Mouse (Mus musculus) limb, embryonic 15.5 days (tissue): ENCODE measurements around the gene Lingo3. TPM values are rescaled to one million over a fixed set of nuclear protein-coding genes. Genes with fewer than 3 reads are reported as not detected.
A peak's percentile ranks its signal among the peaks of the same experiment; 100 is the strongest.

Experiments
- ATAC-seq: fragments of 200-750 bp; cut with Nextera tagmentation; 2 replicates; pipeline ENCODE4 v1.8.0; 2017; ENCODE audit warnings: low read depth, moderate TSS enrichment; ENCODE audit not compliant: insufficient number of reproducible peaks, low FRiP score, low TSS enrichment
- H3K27ac ChIP-seq: fragments of 300-500 bp; sonication (generic); 2 replicates; pipeline ENCODE4 v1.5.1; 2015; ENCODE audit warnings: moderate library complexity, mild to moderate bottlenecking, inconsistent platforms
- H3K27me3 ChIP-seq: fragments of 300-500 bp; sonication (generic); 2 replicates; pipeline ENCODE4 v1.6.1; 2015; ENCODE audit warnings: inconsistent platforms
- H3K36me3 ChIP-seq: fragments of 300-500 bp; sonication (generic); 2 replicates; pipeline ENCODE4 v1.6.1; 2015; ENCODE audit warnings: inconsistent platforms
- H3K4me1 ChIP-seq: fragments of 300-500 bp; sonication (generic); 2 replicates; pipeline ENCODE4 v1.6.1; 2015; ENCODE audit warnings: inconsistent platforms
- H3K4me2 ChIP-seq: fragments of 300-500 bp; sonication (generic); 2 replicates; pipeline ENCODE4 v1.6.1; 2015; ENCODE audit warnings: mild to moderate bottlenecking, inconsistent platforms
- H3K4me3 ChIP-seq: fragments of 300-500 bp; sonication (generic); 2 replicates; pipeline ENCODE4 v1.5.1; 2015; ENCODE audit warnings: mild to moderate bottlenecking, inconsistent platforms
- H3K9ac ChIP-seq: fragments of 300-500 bp; sonication (generic); 2 replicates; pipeline ENCODE4 v1.6.1; 2015; ENCODE audit warnings: inconsistent platforms
- H3K9me3 ChIP-seq: fragments of 300-500 bp; sonication (generic); 2 replicates; pipeline ENCODE4 v1.6.1; 2016; ENCODE audit warnings: inconsistent platforms
- WGBS: fragments of 180-500 bp; shearing (Covaris S2); methylation state at CpG from one replicate; pipeline ENCODE4 v1.1.7; 2015; 5-methylcytosine and 5-hydroxymethylcytosine counted together
- polyA plus RNA-seq: library from polyadenylated mRNA; unstranded; fragments of >200 nt; fragmentation: Nextera tagmentation; extraction: Ambion mirVana; gene quantifications from 2 replicates; pipeline ENCODE4 v1.2.1, GENCODE M21; 2015

Lingo3 gene
- polyA plus RNA-seq = 0.86 and 0.92 TPM in 2 replicates

DNA sequence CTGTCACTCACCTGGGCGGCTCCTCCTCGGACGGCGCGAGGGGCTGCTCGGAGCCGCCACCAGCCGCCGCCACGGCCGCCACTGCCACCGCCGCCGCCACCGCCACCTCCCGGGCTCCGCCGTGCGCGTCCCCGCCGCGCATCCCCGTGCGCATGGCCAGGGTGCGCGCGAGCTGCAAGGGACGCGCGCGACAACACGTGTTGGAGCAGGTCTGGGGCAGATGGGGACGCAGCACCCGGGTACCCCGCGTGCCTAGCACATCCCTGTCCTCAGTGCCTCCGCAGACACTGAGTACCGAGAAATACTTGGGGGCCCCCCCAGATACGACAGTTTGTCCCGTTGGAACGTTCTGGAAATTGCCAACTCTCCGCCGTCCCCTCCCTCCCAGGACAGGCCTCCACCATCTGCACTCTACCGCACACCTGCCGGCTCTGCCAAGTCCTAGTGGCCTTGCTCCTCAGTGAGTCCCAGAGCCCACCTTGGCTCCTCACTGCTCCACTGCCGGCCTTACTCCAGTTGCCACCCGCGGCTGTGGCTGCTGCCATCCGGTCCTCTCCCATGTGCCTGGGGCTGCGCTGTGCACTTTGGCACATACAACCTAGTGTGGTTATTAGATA, at the start of gene Lingo3:
Gene Lingo3 (minus strand): TSS at position 109 of the 617 bp plus-strand sequence.
- Histone ChIP-seq H3K9ac (peak within 1 kb of the TSS; percentile 42), H3K4me1 (peaks cover 16% of the 10 kb centered on the region), H3K27me3 (peaks cover 65% of the 10 kb centered on the region), H3K27ac (no peak within 1 kb of the TSS), H3K9me3 (no peaks in the 10 kb centered on the region), H3K4me3 (peak within 1 kb of the TSS; percentile 47), H3K36me3 (no peaks in the 10 kb centered on the region), H3K4me2 (peak within 1 kb of the TSS; percentile 87)
- 4% methylated on average over 51 of the region's 51 CpGs for WGBS
- no peak for ATAC-seq

DNA sequence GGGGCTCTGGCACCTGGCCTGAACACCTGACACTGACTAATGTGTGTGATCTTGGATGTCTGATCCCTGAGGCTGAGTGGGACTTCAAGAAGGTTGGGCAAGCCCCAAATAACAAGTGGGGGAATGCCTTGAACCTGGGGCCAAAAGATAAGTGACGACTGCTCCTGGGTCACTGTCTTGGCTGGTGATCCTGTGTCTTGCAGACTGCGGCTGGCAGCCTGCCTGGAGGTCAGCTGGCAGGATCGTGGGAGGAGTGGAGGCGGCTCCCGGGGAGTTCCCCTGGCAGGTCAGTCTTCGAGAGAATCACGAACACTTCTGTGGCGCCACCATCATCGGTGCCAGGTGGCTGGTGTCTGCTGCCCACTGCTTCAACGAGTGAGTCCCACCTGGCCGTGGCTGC, 43.3 kb upstream of the Lingo3 start:
- Histone ChIP-seq H3K9me3 (no peaks in the 10 kb centered on the region), H3K36me3 (no peaks in the 10 kb centered on the region), H3K27me3 (peaks cover 29% of the 10 kb centered on the region), H3K27ac (no peak overlapping the region), H3K4me2 (no peak overlapping the region), H3K9ac (no peak overlapping the region), H3K4me3 (no peak overlapping the region), H3K4me1 (no peaks in the 10 kb centered on the region)
- ATAC-seq = no peak
- WGBS = 67% methylated on average over 11 of the region's 11 CpGs

DNA sequence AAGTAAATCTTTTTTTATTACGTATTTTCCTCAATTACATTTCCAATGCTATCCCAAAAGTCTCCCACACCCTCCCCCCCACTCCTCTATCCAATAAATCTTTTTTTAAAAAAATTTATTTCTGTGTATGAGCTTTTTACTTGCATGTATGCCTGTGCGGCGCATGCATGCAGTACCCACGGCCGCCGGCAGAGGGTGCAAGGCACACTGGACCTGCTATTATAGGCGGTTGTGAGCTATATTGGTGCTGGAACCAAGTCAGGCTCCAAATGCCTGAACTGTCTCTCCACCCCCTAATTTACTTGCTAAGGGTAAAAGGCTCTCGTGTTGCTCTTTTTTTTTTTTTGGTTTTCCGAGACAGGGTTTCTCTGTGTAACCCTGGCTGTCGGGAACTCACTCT, 37.5 kb upstream of the Lingo3 start:
- no peak overlapping the region for H3K4me2 ChIP-seq
- H3K9me3 ChIP-seq = no peaks in the 10 kb centered on the region
- H3K4me1 ChIP-seq = no peaks in the 10 kb centered on the region
- H3K27ac ChIP-seq = no peak overlapping the region
- H3K36me3 ChIP-seq = no peaks in the 10 kb centered on the region
- no peak overlapping the region for H3K4me3 ChIP-seq
- 0 out of 2 replicates have a peak, but pooled peaks cover 6% of the 10 kb centered on the region for H3K27me3 ChIP-seq
- no peak for ATAC-seq
- 26% methylated on average over 10 of the region's 10 CpGs for WGBS
- no peak overlapping the region for H3K9ac ChIP-seq

DNA sequence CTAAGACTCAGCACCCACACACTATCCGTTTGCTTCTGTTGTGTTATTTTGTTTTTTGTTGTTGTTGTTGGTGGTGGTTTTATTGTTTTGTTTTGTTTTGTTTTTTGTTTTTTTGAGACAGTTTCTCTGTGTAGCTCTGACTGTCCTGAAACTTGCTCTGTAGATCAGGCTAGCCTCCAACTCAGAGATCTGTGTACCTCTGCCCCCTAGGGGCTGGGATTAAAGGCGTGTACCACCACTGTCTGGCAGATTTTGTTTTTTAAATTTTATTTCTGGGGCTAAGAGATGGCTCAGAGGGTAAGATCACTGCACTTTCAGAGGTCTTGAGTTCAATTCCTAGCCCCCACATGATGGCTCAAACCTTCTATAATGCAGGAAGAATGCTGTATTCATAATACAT, 37.1 kb upstream of the Lingo3 start:
- Histone ChIP-seq H3K4me1 (no peaks in the 10 kb centered on the region), H3K36me3 (no peaks in the 10 kb centered on the region), H3K9me3 (no peaks in the 10 kb centered on the region), H3K27ac (no peak overlapping the region), H3K9ac (no peak overlapping the region), H3K4me3 (no peak overlapping the region), H3K27me3 (0 out of 2 replicates have a peak, but pooled peaks cover 6% of the 10 kb centered on the region), H3K4me2 (no peak overlapping the region)
- 66% methylated on average over 2 of the region's 2 CpGs for WGBS
- ATAC-seq = no peak

DNA sequence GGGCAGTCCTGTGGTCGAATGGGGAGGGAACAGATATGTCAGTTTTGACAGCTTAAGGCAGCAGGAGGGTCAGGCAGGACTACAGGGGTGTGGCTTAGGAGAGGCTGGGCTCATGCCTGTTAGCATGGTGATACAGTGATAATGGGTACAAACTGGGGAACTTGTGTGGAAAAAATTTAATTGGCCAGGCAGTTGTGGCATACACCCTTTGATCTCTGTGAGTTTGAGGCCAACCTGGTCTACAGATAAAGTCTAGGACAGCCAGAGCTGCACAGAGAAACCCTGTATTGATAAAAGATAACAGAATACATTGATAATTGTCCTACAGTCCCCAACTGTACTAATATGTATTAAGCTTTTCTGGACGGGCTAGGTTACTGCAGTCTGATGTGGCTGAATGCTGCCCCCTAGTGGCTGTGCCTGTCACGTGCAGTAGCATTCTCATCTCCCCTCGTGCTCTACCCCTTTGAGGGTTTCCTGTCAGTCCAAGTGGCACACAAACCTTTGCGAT, 36.3 kb upstream of the Lingo3 start:
- Histone ChIP-seq H3K27me3 (0 out of 2 replicates have a peak, but pooled peaks cover 4% of the 10 kb centered on the region), H3K27ac (no peak overlapping the region), H3K4me2 (no peak overlapping the region), H3K36me3 (no peaks in the 10 kb centered on the region), H3K9me3 (no peaks in the 10 kb centered on the region), H3K4me1 (no peaks in the 10 kb centered on the region), H3K9ac (no peak overlapping the region), H3K4me3 (no peak overlapping the region)
- no peak for ATAC-seq
- 15% methylated on average over 5 of the region's 5 CpGs for WGBS

DNA sequence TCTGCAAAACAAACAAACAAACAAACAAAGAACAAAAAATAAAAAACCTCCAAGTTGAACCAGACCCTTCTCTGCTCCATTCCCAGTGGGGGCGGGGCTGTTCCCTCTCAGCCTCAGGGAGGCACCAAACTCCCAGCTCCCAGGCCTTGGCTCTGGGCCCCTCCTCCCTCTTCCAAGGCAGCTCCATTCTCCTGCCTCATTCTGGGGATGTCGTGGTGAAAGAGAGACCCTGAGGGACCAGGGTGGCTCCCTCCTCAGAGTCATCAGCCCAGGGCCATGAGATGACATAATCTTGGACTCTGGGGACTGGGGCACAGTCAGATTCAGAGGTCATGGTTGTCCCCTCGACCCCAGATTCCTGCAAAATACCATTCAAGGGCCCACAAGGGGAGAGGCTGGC, 32.8 kb upstream of the Lingo3 start:
- Histone ChIP-seq H3K27ac (no peak overlapping the region), H3K9ac (no peak overlapping the region), H3K4me3 (no peak overlapping the region), H3K4me2 (no peak overlapping the region), H3K4me1 (no peaks in the 10 kb centered on the region), H3K9me3 (no peaks in the 10 kb centered on the region), H3K27me3 (peaks cover 10% of the 10 kb centered on the region; the same call in 1 of the 2 replicates), H3K36me3 (no peaks in the 10 kb centered on the region)
- ATAC-seq = no peak
- 23% methylated on average over 3 of the region's 3 CpGs for WGBS

DNA sequence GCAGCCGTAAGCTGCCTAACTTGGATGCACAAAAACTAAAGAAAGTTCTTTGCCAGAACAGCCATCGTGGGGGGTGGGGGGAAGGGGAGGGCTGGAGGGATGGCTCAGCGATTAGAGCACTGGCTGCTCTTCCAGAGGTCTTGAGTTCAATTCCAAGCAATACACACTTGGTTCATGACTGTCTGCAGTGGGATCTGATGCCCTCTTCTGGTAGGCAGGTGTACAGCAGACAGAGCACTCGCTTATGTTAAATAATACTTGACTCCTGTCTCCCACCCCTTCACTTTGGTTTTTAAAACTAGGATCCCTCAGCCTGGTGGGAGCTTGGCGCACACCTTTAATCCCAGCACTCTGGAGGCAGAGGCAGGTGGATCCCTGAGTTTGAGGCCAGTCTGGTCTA, 32.2 kb upstream of the Lingo3 start:
- ATAC-seq = no peak

DNA sequence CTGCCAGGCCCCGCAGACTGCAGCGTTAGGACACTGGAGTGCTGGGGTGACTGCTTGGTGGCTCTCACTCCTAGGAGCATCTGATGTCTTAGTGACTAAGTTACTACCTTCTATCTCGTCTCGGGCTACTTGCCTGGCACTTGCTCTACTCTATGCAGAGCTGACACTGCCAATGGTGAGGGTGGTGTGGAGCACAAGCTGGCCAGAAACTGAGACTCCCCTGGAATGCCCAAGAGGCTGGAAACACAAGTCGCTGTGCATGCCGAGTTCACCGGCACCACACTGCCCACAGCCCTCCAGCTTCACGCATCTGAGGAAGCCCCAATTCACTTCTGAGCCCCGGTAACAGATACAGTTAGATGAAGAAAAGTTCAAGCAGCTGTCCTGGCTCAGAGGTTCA, 30.2 kb upstream of the Lingo3 start:
- no peak overlapping the region for H3K4me2 ChIP-seq
- no peaks in the 10 kb centered on the region for H3K36me3 ChIP-seq
- H3K9ac ChIP-seq = no peak overlapping the region
- no peaks in the 10 kb centered on the region for H3K4me1 ChIP-seq
- ATAC-seq = no peak
- no peaks in the 10 kb centered on the region for H3K9me3 ChIP-seq
- WGBS = 72% methylated on average over 9 of the region's 9 CpGs
- peaks cover 14% of the 10 kb centered on the region; the same call in 1 of the 2 replicates for H3K27me3 ChIP-seq
- H3K27ac ChIP-seq = no peak overlapping the region
- H3K4me3 ChIP-seq = no peak overlapping the region

More for the DNA sequence above, 32.2 kb upstream of the Lingo3 start:
- H3K9me3 ChIP-seq = no peaks in the 10 kb centered on the region
- no peaks in the 10 kb centered on the region for H3K36me3 ChIP-seq
- H3K27ac ChIP-seq = no peak overlapping the region
- H3K4me3 ChIP-seq = no peak overlapping the region
- no peak overlapping the region for H3K9ac ChIP-seq
- no peak overlapping the region for H3K4me2 ChIP-seq
- H3K4me1 ChIP-seq = no peaks in the 10 kb centered on the region
- H3K27me3 ChIP-seq = peaks cover 14% of the 10 kb centered on the region; the same call in 1 of the 2 replicates
- WGBS = 31% methylated on average over 5 of the region's 5 CpGs

DNA sequence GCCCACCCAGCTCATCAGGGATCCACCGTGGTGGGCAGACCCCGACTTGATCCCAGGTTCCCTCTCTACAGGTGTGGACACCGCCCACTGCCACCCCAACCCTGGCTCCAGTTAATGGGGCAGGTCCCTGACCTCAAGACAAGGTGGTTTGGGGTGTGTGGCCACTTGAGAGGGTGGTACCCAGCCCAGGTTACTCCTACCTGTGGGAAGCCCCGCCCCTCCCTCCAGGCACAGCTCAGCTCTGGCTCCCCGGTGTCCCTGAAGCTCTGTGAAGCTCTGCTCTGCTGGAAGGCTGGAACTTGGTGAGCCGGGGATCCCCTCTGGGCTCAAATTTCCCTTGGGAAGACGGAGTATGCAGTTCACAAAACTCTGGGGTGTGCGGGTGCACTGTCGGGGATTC, 27.7 kb upstream of the Lingo3 start, which contains the start of gene Tmprss9:
Gene Tmprss9 (plus strand): TSS at position 268 of the 400 bp plus-strand sequence.
- Histone ChIP-seq H3K4me3 (no peak within 1 kb of the TSS), H3K4me1 (no peaks in the 10 kb centered on the region), H3K27me3 (peaks cover 14% of the 10 kb centered on the region; the same call in 1 of the 2 replicates), H3K27ac (no peak within 1 kb of the TSS), H3K9me3 (no peaks in the 10 kb centered on the region), H3K36me3 (peaks cover 22% of the 10 kb centered on the region), H3K9ac (no peak within 1 kb of the TSS), H3K4me2 (no peak within 1 kb of the TSS)
- no peak for ATAC-seq
- 23% methylated on average over 9 of the region's 9 CpGs for WGBS

DNA sequence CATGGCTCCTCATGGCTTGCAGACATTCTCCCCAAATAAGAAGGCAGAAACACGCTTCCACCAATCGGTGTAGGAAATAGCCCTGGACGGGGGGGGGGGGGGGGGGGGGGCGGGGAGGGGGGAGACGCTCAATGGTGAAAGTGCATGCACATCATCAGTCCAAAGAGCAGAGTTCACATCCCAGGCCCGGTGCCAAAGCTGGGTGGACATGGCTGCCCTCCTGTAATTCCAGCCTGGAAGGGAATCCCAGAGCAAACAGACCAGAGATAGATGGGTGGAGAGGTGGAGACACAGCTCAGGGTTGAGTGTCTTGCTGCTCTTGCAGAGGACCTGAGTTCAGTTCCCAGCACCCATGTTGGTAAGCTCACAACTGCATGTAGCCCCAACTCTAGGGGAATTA, 27.2 kb upstream of the Lingo3 start:
- H3K9ac ChIP-seq = no peak overlapping the region
- H3K4me3 ChIP-seq = no peak overlapping the region
- ATAC-seq = no peak
- 67% methylated on average over 2 of the region's 6 CpGs for WGBS
- no peaks in the 10 kb centered on the region for H3K9me3 ChIP-seq
- no peak overlapping the region for H3K4me2 ChIP-seq
- H3K36me3 ChIP-seq = peaks cover 28% of the 10 kb centered on the region
- no peaks in the 10 kb centered on the region for H3K4me1 ChIP-seq
- peaks cover 14% of the 10 kb centered on the region; the same call in 1 of the 2 replicates for H3K27me3 ChIP-seq
- no peak overlapping the region for H3K27ac ChIP-seq

DNA sequence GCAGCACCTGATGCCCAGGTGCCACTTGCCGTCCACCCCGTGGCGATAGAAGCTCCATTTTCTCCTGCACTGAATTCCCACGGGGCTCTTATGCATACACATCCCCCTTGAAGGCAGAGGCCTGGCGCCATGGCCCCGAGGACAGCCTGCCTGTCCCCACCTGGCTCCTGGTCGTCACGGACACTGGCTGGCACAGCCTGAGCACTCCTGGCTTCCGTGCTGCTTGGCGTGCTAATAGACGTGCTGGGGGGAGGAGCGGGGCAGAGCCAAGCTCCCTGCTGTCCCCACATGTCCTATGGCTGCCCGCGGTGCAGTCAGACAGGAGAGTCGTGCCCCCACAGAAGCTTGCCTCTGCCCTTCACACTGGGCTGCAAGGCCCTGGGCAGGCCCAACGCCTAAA, 20.6 kb upstream of the Lingo3 start:
- Histone ChIP-seq H3K4me2 (no peak overlapping the region), H3K36me3 (peaks cover 75% of the 10 kb centered on the region), H3K4me1 (no peaks in the 10 kb centered on the region), H3K27me3 (no peaks in the 10 kb centered on the region), H3K9ac (no peak overlapping the region), H3K27ac (no peak overlapping the region), H3K9me3 (no peaks in the 10 kb centered on the region), H3K4me3 (no peak overlapping the region)
- no peak for ATAC-seq
- WGBS = 88% methylated on average over 16 of the region's 16 CpGs

DNA sequence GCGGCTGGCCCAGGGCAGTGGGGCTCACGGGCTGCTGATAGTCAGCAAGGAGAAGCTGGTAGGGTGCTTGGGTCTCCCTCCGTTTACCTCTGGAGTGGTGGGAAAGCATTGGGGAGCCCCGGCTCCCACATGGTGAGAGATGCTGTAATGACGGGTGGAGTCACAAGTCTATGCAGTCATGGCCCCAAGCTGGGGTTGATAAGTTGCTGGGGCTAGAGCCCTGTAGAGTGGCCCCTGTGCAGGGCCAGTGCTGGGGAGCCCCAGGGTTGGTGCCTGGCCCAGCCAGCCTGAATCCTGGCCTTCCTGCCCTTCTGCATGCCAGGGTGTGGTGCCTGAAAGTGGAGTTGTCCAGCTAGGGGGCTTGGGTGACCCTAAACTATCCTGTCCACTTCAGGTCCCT, 18.5 kb upstream of the Lingo3 start:
- peaks cover 6% of the 10 kb centered on the region; the same call in 1 of the 2 replicates for H3K4me1 ChIP-seq
- no peak overlapping the region for H3K4me2 ChIP-seq
- H3K9me3 ChIP-seq = no peaks in the 10 kb centered on the region
- H3K9ac ChIP-seq = no peak overlapping the region
- no peaks in the 10 kb centered on the region for H3K27me3 ChIP-seq
- no peak overlapping the region for H3K4me3 ChIP-seq
- 97% methylated on average over 5 of the region's 5 CpGs for WGBS
- ATAC-seq = no peak
- peaks cover 60% of the 10 kb centered on the region for H3K36me3 ChIP-seq
- no peak overlapping the region for H3K27ac ChIP-seq
